Mouse (Mus musculus) kidney, adult 2 months (tissue): ENCODE results near the gene Mgat1. TPM values are rescaled to one million over a fixed set of nuclear protein-coding genes. Genes with fewer than 3 reads are reported as not detected.

Experiments used
- DNase-seq: peaks from one replicate; pipeline ENCODE4 v3.0.0; 2021
- H3K27ac ChIP-seq: fragments of 200-500 bp; 2 replicates; pipeline ENCODE4 v1.5.1; 2012; ENCODE audit warnings: low read depth, low read length, control low read depth, inconsistent platforms; ENCODE audit not compliant: insufficient read depth
- H3K27me3 ChIP-seq: fragments of 200-500 bp; replicated peaks from 2 replicates; pipeline ENCODE4 v1.6.1; 2012; ENCODE audit warnings: mild to moderate bottlenecking, moderate library complexity, low read length, inconsistent platforms; ENCODE audit not compliant: control insufficient read depth, insufficient read depth
- H3K36me3 ChIP-seq: fragments of 200-500 bp; 2 replicates; pipeline ENCODE4 v1.6.1; 2012; ENCODE audit warnings: mild to moderate bottlenecking, moderate library complexity, low read length, inconsistent platforms; ENCODE audit not compliant: control insufficient read depth, insufficient read depth
- H3K4me1 ChIP-seq: fragments of 200-500 bp; 2 replicates; pipeline ENCODE4 v1.6.1; 2011; ENCODE audit warnings: low read length; ENCODE audit not compliant: control insufficient read depth, insufficient read depth
- H3K4me3 ChIP-seq: fragments of 200-500 bp; 2 replicates; pipeline ENCODE4 v1.5.1; 2011; ENCODE audit warnings: mild to moderate bottlenecking, low read depth, low read length, control low read depth; ENCODE audit not compliant: insufficient read depth
- CTCF ChIP-seq: fragments of 200-500 bp; conservative IDR thresholded peaks from 2 replicates; pipeline ENCODE4 v1.5.1; 2011; ENCODE audit warnings: low read depth, mild to moderate bottlenecking, control low read depth, low read length, moderate library complexity, mixed read lengths; ENCODE audit not compliant: insufficient read depth, insufficient read length
- POLR2A ChIP-seq: fragments of 200-500 bp; IDR thresholded peaks from one replicate; pipeline ENCODE4 v1.6.1; 2011; ENCODE audit warnings: low read depth, low read length, control low read depth
- WGBS: fragments of 180-500 bp; shearing (Covaris S2); methylation state at CpG from one replicate; pipeline ENCODE4 v1.1.7; 2018; 5-methylcytosine and 5-hydroxymethylcytosine counted together
- polyA plus RNA-seq: library from polyadenylated mRNA; depleted of rRNA; stranded (reverse); fragments of >200 nt; gene quantifications from 2 replicates; pipeline ENCODE4 v1.2.3, GENCODE M21; 2012

The Mgat1 gene
- polyA plus RNA-seq, 1 experiment: 157 TPM

DNA sequence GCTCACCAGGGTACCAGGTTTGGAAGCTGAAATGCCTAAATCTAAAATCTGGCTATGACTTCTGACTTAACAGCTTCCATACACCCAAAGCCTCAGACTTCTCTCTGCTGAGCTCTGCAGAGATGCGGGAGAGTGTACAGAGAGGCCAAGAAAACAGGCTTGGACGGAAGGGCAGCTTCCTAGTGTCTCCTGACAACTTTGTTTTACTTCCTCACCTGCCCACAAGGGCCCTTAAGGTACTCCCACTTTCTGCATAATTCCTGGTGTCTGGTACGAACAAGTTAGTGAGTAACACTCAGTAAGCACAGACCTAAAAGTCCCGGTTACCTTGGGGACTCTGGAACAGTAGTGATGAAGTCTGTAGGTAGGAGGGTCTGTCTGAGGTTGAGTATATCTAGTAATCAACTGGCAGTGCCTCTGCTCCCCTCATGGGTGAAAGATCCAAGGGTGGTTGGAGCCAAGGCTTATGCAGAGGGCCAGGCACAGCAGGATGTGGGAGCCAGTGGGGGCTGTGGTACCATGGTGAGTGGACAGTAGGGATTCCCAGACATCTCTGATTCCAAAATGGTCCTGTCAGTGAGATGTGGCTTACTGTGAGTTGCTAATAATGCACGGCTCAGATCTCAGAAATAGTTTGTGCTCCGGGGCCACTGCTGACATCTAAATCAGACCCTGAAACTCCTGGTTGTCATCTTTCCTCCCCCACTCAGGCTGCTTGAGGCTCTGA is 5.1 kb downstream of the Mgat1 start:
- WGBS: 28% methylated on average over 6 of the region's 6 CpGs
- Histone ChIP-seq H3K4me3 (peak overlapping the region; percentile 3; the same call in 1 of the 2 replicates), H3K27ac (peak overlapping the region; percentile 94), H3K4me1 (peaks cover 38% of the 10 kb centered on the region), H3K36me3 (no peaks in the 10 kb centered on the region; the same call in 1 of the 2 replicates), H3K27me3 (no peaks in the 10 kb centered on the region)
- DNase-seq: no peak
- TF ChIP-seq CTCF: no peak
- TF ChIP-seq POLR2A: no peak

DNA sequence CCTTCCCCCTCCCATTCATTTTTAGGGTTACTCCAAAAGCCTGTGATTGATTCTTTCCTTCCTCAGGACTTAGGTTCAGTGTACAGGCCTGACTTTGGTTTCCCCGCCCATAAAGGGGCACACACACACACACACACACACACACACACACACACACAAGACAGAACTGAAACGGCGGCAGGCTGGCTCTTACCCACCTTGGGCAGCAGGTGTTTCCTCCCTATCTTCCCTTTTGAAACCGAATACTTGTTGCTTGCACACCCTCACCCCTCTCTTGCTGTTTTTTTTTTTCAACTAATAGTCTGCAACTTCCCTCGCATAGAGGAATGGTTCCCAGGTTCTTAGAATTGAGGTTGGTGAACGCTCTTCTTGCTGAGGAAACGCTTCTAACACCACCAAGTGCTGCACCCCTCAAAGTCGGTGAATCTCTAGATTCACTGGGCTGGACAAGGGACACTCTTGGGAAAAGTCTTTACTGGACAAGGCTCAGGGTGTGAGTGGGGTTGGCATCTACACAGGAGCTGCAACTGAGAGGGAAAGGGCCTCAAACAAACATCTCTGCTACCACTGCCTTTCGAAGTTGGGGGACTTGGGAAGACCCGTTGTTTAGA is 5.9 kb downstream of the Mgat1 start:
- no peak for TF ChIP-seq CTCF
- no peak for TF ChIP-seq POLR2A
- H3K36me3 ChIP-seq: no peaks in the 10 kb centered on the region; the same call in 1 of the 2 replicates
- H3K4me1 ChIP-seq: peaks cover 38% of the 10 kb centered on the region
- DNase-seq: peak; percentile 70
- H3K4me3 ChIP-seq: peak overlapping the region; percentile 83
- WGBS: 7% methylated on average over 10 of the region's 10 CpGs
- peak overlapping the region; percentile 94 for H3K27ac ChIP-seq
- H3K27me3 ChIP-seq: no peaks in the 10 kb centered on the region

DNA sequence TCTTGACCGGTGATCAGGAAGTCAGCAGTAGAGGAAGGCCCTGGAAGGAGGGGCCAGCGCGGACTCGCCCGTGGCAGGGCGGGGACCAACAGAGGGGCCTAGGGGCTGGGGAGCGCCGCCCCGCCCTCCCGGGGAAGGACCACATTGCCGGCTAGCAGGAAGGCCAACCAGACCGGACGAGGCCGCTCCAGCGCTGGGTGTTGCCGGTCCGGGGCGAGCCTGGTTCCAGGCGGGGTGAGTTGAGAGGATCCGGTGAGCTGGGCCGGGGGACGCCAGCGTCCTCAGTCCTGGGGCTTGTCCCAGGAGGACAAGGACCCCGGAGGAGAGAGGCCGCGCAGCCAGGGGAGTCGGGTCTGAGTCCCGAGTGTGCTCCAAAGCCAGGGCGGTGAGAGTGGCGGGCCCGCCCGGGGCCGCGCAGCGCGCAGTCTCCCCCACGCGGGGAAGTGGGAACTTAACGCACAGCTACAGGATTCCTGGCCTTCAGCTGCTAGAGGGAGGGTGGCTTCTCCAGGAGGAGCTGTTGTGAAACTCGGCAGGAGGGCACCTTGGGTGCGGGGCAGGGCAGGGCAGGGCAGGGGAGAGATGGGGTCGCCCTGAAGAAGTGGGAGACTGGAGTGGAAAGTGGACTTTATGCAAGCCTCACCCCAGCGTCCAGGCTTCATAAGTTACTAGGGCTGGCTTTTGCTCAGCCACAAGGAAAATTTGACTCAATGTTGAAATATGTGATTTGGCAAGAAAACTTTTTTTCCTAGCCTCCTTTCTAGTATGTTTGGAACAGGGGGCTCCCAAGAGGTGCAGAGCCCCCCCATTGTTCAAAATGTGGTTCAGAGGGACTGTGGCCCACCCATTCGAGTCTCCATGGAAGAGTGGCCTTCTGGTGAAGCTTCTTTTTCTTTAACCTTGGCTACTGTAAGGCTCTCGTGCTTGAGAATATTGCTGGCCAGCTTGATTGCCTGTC is 6.7 kb downstream of the Mgat1 start:
- peak overlapping the region; percentile 95 for H3K27ac ChIP-seq
- WGBS: 1% methylated on average over 45 of the region's 45 CpGs
- TF ChIP-seq POLR2A (peak; percentile 86), CTCF (peak; percentile 26; the same call in 1 of the 2 replicates)
- no peaks in the 10 kb centered on the region for H3K27me3 ChIP-seq
- H3K4me3 ChIP-seq: peak overlapping the region; percentile 83
- H3K4me1 ChIP-seq: peaks cover 37% of the 10 kb centered on the region
- peaks cover 2% of the 10 kb centered on the region; the same call in 1 of the 2 replicates for H3K36me3 ChIP-seq
- peak; percentile 96 for DNase-seq

DNA sequence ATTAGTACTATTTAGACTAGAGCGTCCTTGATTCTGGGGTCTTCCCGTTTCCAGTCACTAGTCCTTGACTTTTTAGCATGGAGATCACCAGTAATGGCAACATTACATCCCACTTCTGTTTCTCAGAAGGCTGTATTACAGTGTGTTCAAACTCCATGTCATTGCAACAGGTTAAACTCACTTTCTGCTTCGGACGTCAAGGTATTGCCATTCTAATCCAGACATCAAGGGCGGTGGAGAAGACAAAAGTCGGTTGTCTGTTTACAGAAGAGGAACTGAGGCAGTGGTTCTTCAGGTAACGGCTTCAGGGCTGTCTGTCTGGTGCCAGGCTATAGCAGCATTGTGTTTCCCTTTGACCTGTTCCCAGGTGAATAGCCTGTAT is 7.4 kb downstream of the Mgat1 start:
- Histone ChIP-seq H3K27ac (peak overlapping the region; percentile 95), H3K4me1 (peaks cover 42% of the 10 kb centered on the region), H3K4me3 (peak overlapping the region; percentile 83), H3K36me3 (peaks cover 2% of the 10 kb centered on the region; the same call in 1 of the 2 replicates), H3K27me3 (no peaks in the 10 kb centered on the region)
- WGBS: 32% methylated on average over 7 of the region's 7 CpGs
- TF ChIP-seq CTCF (no peak), POLR2A (no peak)
- DNase-seq: no peak

DNA sequence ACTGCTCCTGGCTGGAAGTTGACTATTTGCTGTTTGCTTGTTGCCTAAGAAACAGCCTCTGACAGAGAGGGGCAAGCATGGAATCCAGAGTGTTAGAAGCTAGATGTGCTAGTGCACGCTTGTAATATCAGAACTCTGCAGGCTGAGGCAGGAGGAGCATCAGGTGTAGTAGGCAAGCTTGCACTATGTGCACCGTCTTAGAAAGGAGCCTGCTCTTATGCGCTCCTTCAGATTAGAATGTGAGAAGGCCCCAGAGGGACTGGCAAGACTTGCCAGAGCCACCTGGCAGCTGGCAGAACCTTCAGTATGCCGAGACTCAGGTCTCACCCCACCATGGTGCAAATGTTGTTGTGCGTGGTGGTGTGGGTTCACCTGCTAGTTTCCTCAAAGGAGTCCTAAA is 8.1 kb downstream of the Mgat1 start:
- Histone ChIP-seq H3K4me3 (peak overlapping the region; percentile 9; the same call in 1 of the 2 replicates), H3K4me1 (peaks cover 39% of the 10 kb centered on the region), H3K27ac (0 out of 2 replicates have a peak overlapping the region, but pooled peaks have one; percentile 29), H3K36me3 (peaks cover 2% of the 10 kb centered on the region; the same call in 1 of the 2 replicates), H3K27me3 (no peaks in the 10 kb centered on the region)
- no peak for TF ChIP-seq POLR2A
- no peak for TF ChIP-seq CTCF
- WGBS: 43% methylated on average over 5 of the region's 5 CpGs
- no peak for DNase-seq

DNA sequence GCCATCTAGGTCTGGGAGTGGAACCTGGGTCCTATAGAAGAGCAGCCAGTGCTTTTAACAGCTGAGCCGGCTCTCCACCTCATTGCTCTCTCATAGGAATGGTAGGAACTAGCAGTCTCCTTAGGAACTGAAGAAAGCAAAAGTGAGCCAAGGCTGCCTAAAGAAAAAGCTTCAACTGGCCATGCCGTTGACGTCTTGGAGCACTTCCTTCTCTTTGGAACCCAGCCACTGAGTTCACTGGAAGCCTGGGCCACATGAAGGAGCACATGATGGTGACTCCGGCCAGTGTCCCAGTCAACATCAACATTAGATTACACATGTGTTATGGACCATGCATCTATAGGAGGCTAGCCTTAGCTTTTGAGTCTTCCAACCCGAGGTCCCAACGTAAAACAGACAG is 9.0 kb downstream of the Mgat1 start:
- no peak for TF ChIP-seq CTCF
- no peak for TF ChIP-seq POLR2A
- H3K4me1 ChIP-seq: peaks cover 34% of the 10 kb centered on the region
- WGBS: 50% methylated on average over 6 of the region's 6 CpGs
- H3K36me3 ChIP-seq: peaks cover 2% of the 10 kb centered on the region; the same call in 1 of the 2 replicates
- H3K27me3 ChIP-seq: no peaks in the 10 kb centered on the region
- H3K4me3 ChIP-seq: no peak overlapping the region
- DNase-seq: no peak
- no peak overlapping the region for H3K27ac ChIP-seq
